Mouse (Mus musculus) frontal cortex, postnatal 25 days (tissue): ENCODE measurements around the gene Zswim7.

Experiments
- DNase-seq, 2 experiments: peaks; one replicate each; pipeline ENCODE4 v3.0.0; 2022; ENCODE audit warnings: low spot score in 2 of 2

The Zswim7 gene

GRCm38 (mm10) chr11:62253380-62253779 lies 27.8 kb downstream of the Zswim7 start:
- DNase-seq, result no peak

- DNase-seq, result no peak
Measured at GRCm38 (mm10) chr11:62251047-62251446, 30.1 kb downstream of the Zswim7 start.

DNA sequence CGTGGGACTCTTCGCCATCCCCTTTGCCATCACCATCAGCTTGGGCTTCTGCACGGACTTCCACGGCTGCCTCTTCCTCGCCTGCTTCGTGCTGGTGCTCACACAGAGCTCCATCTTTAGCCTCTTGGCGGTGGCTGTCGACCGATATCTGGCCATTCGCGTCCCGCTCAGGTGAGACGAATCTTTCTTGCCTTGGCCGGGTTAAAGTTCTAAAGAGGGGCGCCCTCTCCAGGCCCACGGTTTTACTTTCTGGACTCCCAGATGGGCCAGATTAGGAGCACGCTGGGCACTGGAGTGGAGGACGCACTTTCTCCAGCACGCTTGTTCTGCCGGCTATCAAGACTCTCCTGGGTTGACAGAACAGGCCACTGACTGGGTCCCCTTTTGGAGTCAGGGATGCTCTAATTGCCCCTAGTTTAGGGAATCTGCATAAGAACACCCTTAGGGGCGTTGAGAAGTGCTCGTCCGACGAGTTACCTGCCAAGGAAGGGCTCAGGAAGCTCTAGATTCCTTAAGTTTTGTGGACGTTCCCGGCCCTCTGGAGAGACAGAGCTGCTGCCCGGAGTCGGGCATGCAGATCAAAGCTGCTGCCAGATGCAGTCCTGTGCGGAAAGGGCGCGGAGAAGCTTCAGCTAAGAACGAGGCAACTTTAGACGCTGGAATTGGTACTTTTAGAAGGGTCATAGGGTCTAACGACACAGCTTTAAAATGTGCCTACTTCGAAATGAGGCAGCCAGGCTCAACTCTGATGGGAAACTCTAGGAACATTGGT lies 31.7 kb downstream of the Zswim7 start:
- DNase-seq, result peak in 1 of 2 experiments; percentile 9

GRCm38 (mm10) chr11:62248401-62249244 lies 32.6 kb downstream of the Zswim7 start, which contains the start of gene Adora2b:
Gene Adora2b (plus strand): TSS chr11:62248984.
- DNase-seq, result peak; percentile 11 to 22

GRCm38 (mm10) chr11:62247759-62248400 lies 33.3 kb downstream of the Zswim7 start:
- no peak for DNase-seq

DNA sequence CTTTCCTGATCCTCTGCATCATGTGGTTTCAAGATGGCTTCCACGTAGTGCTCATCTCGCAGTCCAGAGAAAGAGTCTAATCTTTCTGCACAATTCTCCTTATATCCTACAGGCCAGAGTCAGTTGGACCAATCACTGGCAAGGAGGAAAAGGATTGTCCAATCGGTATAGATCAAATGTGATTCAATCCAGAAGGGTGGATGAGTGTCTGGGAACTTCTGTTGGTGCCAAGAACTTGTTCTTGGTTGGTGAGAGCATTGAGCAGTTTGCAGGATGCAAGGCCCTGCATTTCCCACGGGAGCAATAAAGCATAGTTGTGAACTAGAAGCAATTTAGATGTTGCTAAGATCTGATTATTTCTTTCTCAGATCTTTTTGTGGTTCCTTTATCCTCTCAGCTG lies 36.7 kb downstream of the Zswim7 start:
- no peak for DNase-seq

DNA sequence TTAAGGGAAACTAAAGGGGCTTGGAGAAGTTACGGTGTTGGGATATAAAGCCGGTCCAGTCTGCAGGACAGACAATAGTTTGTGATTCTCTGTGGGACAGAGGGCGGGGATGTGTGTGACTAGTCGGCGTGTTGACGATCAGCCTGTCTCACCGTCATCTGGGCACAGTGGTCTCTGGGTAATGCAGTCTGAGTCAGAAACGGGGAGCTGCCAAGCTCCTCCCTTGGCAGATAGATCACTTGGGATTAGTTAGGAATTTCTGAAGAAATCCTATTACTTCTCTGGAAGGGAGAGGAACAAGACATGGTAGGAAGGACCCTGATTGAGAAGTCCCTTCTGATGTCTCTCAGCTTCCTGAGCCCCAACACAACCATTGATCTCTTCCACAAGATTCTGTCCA lies 37.3 kb downstream of the Zswim7 start:
- DNase-seq, result no peak

DNA sequence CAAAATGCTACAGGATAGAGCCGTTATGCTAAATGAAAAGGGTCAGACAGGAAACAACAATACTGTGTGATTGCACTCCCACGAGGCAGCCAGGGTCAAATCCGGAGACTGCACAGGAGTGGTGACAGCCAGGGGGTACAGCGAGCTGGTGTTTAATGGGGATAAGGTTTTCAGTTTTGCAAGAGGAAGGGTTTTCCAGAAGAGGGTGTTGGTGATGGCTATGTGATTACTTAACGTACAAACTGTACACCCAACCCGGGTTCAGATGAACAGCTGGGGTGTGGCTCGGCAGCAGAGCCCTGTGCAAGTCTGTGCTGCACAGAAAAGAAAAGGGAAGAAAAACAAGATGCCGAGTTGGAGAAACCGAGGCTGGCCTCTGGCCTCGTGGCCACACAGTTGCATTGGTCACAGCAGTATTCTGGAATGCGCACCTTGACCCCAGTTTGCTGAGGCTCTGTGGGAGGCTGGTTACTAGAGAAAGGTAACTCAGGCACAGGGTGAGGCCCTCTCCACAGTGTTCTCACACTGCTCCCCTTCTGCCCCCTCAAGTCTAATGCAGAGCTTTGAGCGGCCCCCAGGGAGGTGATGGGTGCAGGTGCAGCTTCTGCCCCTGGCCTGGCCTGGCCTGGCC lies 40.4 kb downstream of the Zswim7 start:
- no peak for DNase-seq

GRCm38 (mm10) chr11:62224797-62225196 lies 56.4 kb downstream of the Zswim7 start:
- no peak for DNase-seq

GRCm38 (mm10) chr11:62223962-62224361 lies 57.2 kb downstream of the Zswim7 start:
- DNase-seq, result no peak

DNA sequence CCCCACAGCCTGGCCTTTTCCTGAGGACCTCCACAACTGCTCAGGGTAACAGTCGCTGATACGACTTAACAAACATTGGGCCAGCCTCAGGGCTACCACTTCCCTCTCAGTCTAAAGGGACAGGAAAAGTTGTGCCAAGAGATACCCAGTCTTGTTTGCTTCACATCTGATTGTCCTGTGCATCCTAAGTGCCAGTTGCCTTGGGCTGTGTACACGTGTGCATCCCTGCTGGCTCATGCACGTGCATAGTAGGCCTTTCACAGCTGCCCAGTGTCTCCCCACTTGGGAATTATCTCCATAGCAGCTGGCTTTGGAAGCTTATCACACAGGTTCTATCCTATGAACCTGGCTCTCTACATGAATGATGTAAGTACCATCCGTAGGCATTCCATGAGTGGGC lies 57.8 kb downstream of the Zswim7 start:
- DNase-seq, result no peak

DNA sequence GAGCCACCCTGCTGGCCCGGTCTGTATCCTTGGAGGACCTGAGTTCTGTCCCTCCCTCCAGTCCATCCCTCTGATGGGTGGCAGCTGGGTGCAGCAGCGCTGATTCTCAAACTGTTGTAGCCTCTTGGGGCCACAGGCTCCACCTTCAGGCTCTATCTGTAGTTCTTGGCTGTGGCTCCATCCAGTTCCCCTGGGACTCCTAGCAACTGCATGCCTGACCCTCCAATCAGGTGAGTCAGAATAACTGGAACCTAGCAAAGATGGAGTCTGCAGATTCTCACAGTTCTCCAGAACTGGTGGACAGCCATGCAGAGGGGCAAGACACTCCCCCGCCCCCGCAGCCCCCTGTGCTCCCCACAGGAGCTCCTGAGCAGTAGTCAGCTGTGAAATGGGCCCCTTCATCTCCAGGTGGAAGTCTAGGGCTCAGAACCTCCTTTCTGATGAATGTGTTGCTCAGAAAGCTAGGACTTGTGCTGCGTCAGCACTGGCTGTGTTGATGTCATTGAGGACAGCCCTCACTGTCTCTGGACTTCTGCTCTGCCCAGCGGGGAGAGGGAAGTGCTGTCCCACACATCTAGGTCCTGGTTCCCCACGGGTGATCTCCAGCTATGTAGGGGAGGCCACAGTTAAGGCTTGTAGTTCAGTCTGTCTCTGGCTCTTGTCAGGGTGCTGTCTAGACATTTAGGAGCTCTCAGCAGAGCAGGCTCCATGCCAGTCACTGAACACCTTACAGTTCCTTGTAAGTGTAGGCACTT lies 60.2 kb downstream of the Zswim7 start:
- DNase-seq, result no peak

DNA sequence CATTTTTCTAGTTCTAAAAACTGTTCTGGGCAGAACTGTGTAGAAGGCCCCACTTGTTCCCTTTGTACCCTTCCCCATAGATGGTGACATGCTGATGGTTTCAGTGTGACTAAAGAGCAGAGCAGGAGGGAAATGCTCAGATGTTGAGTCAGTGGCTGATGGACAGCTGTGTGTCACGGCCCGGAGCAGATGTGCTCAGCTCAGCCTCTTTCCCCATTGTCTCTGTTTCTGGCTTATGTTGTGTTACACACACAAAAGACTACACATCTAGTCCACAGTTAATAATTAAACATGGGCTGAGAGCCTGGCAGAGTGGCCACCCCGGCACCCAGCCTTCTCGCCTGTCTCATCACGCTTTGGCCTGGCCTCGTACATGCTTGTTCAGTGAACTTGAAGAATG lies 63.4 kb downstream of the Zswim7 start:
- DNase-seq, result no peak
